Mouse (Mus musculus) megakaryocyte-erythroid progenitor cell, adult 5-6 weeks (primary cell): ENCODE results near the gene Gla. TPM values are rescaled to one million over a fixed set of nuclear protein-coding genes. Genes with fewer than 3 reads are reported as not detected.

Experiments
- ATAC-seq: replicated peaks from 2 replicates; pipeline ENCODE4 v1.8.0; 2016; ENCODE audit warnings: mild to moderate bottlenecking, inconsistent platforms; ENCODE audit not compliant: severe bottlenecking, poor library complexity, low FRiP score, low TSS enrichment
- total RNA-seq, 2 experiments: library from RNA; stranded (forward) in 1 of 2; stranded (reverse) in 1 of 2; fragments of 200-1000, 215-1000 nt in 1 of 2; fragments of >200 nt in 1 of 2; fragmentation: Nextera tagmentation in 1 of 2; gene quantifications; 2 replicates each; pipeline ENCODE4 v1.2.3; 2014 to 2017

The Gla gene
- 0.87 and 2.3 TPM in 2 replicates for total RNA-seq (2014; fragmentation: Nextera tagmentation)
- 5.5 and 6.1 TPM in 2 replicates for total RNA-seq (2017)

DNA sequence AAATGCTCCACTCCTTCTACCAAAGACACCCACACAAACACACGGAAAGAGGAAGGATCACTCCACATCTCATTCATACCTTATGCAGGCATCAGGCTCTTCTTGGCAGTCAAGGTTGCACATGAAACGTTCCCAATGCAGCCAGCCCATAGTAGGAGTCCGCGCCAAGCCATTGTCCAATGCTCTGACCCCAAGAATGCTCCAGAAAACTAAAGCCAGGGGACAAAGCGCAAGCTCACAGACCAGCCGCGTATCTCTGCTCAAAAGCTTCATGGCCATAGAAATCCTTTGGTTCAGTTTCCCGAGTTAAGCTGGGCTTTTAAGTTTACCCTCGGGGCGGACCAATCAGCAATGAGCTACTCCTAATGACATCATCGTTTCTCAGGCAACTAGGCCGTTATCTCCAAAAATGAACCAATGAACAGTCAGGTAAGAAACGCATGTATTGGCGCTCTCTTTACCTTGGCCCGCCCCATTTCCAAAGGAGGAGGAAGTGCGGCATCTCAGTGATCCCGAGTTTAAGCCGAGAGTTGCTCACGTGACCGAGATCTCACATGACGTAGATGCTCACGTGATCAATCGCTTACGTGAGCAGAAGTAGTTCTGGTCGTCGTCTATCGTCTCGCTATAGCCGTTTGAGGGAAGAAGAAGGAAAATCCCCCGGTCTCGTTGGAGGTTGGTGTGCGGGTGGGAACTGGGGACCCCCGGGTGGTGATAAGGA, at the start of gene Gla, which contains the start of gene Hnrnph2:
TSS of gene Gla (minus strand) at position 467 of the 721 bp plus-strand sequence.
TSS of gene Hnrnph2 (plus strand) at position 521 of the 721 bp plus-strand sequence.
- peak; percentile 97 for ATAC-seq

DNA sequence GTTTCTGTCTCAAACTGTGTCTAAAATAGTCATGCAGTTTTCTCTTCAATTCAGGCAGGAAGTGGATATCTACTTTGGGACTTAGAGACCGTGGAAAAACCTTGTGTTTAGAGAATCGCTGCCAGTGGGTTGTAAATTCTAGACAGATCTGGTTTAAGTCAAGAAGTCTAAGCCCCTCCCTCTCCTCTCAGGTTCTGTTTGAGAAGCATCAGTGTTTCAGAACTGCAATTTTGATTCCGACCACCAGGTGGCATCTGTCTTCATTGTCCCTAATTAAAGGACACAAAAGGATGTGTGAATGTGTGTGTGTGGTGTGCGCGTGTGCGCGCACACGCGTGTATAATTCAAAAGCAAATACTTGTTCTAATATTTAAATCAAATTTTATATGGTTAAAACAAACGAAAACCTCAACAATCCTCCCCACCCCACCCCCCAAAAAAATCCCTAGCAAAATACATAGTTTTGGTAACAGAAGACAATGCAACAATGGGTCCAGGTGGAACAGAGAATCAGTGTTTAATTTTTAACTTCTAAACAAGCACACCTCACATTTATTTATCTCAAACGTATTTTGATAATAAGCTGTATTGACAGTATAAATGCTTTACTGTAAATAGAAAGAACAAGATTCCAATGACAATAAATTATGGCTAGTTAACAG, 47.2 kb upstream of the Gla start:
- peak; percentile 81 for ATAC-seq

DNA sequence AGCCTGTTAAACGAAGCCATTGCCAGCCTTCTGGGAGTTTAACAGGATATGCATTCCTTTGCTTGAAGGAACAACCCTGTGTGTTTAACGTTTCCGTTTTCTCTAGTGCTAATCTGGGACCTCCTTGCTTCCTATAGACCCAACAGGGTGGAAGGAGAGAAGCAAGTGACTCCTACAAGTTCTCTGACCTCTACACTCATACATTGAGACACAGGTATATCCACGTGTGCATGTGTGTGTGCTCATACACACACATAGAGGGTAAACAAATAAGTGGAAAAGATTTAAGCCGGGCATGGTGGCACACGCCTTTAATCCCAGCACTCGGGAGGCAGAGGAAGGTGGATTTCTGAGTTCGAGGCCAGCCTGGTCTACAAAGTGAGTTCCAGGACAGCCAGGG, 46.5 kb upstream of the Gla start:
- no peak for ATAC-seq

GRCm38 (mm10) chrX:134646338-134646737, 45.4 kb upstream of the Gla start:
- ATAC-seq: peak; percentile 52

- peak; percentile 30; the same call in 1 of the 2 replicates for ATAC-seq
Measured at GRCm38 (mm10) chrX:134641000-134641760, 40.3 kb upstream of the Gla start.

- ATAC-seq: no peak
Measured at GRCm38 (mm10) chrX:134635860-134636259, 34.9 kb upstream of the Gla start.

DNA sequence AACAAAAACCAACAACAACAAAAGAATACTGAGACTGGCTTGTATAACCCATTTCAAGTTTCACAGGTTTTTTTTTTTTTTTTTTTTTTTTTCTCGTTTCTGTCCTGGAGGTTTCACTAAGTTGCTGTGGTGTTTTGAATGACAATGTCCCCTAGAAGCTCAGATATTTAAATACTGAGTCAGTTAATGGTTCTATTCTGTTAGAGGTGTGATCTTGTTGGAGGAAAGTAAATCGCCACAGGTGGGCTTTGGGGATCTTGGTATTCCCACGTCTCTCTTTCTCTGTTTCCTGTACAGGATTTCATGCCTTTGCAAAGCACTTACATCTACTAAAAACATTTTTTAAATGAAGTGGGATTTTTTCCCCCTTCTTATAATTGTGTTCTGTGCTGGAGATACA, 34.2 kb upstream of the Gla start:
- ATAC-seq: no peak

- ATAC-seq: no peak
Measured at GRCm38 (mm10) chrX:134632710-134633109, 31.8 kb upstream of the Gla start.

DNA sequence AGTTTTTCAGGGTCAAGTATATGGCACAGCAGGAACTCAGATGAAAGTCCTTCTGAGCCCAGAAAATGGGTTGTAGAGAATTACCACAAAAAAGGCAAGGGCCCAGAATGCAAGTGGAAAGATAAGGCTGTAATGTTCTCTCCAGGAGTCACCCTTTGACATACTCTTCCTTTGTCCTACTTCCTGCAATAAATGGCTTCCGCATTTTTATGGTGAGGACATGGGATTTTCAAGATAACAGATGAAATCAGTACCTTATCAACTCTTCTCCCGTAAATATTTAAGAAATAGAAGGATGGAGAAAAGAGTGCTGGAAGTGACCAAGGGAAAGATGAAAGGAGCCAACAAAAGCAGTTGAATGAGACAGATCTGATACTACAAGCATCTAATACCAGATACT, 27.3 kb upstream of the Gla start:
- no peak for ATAC-seq

DNA sequence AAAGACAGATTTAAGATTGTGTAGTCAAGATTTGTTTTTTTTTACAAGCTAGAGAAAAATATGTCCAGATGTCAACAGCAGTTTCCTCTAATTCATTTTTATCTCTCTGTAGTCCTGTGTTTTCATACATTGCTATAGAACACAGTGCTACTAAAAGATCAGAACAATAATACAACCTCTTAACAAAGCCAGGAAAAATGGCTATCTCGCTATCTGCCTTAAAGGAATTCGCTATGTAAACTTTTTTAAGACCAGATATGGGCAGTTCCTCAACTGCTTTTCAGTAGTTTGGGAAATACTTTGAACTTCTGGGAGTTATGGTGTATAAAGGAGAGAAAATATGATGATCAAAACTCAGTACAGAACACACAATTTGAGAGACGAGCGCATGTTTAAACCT, 22.4 kb upstream of the Gla start:
- no peak for ATAC-seq

- no peak for ATAC-seq
Measured at GRCm38 (mm10) chrX:134621685-134622084, 20.8 kb upstream of the Gla start.

GRCm38 (mm10) chrX:134620254-134620865, 19.4 kb upstream of the Gla start:
- ATAC-seq: no peak

DNA sequence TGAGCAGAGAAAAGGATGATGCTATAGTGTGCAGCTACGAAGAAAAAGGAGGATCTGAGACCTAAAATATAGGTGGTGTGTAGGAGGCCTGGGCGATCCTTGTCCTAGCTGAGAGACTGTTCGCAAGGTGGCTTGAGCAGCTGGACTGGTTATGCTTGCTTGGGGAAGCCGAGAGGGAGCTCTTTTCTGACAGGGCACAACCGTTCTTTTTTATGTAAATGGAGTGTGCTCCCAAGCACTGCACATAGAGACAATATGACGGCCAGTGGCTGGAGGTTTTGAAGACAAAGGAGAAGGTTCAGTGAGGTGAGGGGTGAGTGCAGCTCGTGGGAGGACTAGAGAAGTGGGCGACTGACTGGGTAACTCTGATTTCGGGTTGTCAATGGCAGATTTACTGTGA, 18.8 kb upstream of the Gla start:
- ATAC-seq: no peak

- ATAC-seq: no peak
Measured at GRCm38 (mm10) chrX:134614306-134614705, 13.4 kb upstream of the Gla start.

- ATAC-seq: peak; percentile 88
Measured at GRCm38 (mm10) chrX:134612285-134612959, 11.5 kb upstream of the Gla start.

- ATAC-seq: peak; percentile 61
Measured at GRCm38 (mm10) chrX:134610984-134611383, 10.1 kb upstream of the Gla start.

DNA sequence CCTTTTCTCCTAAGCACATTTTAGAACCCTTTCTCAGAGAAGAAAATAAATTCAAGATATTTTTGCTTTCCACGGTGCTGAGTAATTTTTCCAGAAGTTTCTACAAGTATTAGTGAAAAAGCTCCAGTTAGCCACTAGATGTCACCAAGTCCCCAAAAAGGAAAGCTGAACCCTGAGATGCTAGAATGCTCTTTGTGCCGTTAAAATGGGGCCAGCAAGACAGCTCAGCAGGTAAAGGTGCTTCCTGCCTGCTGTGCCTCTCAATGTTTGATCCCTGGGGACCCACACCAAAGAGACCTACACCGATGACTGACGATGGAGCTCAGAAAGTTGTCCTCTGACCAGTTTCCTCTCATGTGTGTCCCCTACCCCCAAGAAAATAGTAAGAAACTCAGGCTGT, 8.5 kb upstream of the Gla start:
- peak; percentile 65; the same call in 1 of the 2 replicates for ATAC-seq

DNA sequence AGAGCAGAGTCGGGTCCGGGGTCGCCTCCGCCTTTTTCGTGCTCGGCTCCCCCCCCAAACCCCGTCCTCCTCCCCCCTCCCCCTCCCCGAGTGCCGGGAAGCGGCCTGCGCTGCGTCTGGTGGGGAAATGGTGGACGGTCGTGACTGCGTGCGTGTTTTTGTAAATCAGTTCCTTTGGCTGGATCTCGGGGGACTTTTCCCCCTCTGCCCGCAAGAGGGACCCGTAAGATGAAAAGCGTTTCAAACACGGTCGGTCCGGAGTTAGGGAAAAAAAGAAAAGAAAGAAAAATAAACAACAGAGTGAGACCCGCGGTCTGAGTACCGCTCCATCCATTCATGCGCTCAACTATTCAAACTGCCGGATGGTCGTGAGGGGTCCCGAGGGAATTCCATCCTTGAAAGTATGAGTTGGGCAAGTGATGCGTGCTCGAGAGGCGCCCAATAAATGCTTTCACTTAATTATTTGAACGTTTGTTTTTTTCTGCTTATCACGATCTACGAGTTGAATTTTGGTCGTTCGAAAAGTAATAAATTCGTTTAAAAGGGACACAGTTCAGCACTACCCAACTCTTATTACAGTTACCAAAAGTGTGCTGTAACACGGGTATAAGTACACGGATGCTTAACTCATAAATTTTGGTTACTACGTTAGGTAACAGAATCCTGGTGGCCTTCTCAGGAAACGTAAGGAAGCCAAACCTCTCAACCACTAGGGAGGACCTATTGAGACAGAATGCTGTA, 625 bp upstream of the Gla start:
- ATAC-seq: peak; percentile 55
